In genomic region chr11:32745466-32745865, GRCm38 (mm10) we compare ENCODE assay signal across 23 mouse cellular contexts.
"Had no signal": no experiment of that assay in that cellular context is flagged by ENCODE, and none has a peak within 500 bp of the region (broad histone marks: within the 10 kb centered on the region; RNA-seq: fewer than 3 reads in every experiment).

No protein-coding gene starts in this region.

- H3K27ac ChIP-seq: heart, embryonic 13.5 days; heart, embryonic 15.5 days; hindbrain, embryonic 13.5 days; hindbrain, embryonic 15.5 days; hindbrain, postnatal 0 days; kidney, embryonic 15.5 days; kidney, postnatal 0 days; limb, embryonic 13.5 days; limb, embryonic 15.5 days; liver, embryonic 13.5 days; liver, embryonic 15.5 days had no signal

- H3K4me2 ChIP-seq: heart, embryonic 13.5 days; heart, embryonic 15.5 days; hindbrain, embryonic 13.5 days; hindbrain, embryonic 15.5 days; kidney, embryonic 15.5 days; limb, embryonic 13.5 days; limb, embryonic 15.5 days; liver, embryonic 13.5 days; liver, embryonic 15.5 days had no signal

- H3K4me1 ChIP-seq: heart, embryonic 15.5 days; hindbrain, embryonic 13.5 days; hindbrain, embryonic 15.5 days; kidney, embryonic 15.5 days; limb, embryonic 15.5 days had no signal

- H3K9me3 ChIP-seq: heart, embryonic 15.5 days; hindbrain, embryonic 13.5 days; hindbrain, embryonic 15.5 days; kidney, embryonic 15.5 days; limb, embryonic 13.5 days; limb, embryonic 15.5 days; liver, embryonic 13.5 days; liver, embryonic 15.5 days had no signal

- ATAC-seq: hindbrain, postnatal 0 days had no signal

- H3K4me3 ChIP-seq: heart, embryonic 13.5 days; heart, embryonic 15.5 days; hindbrain, embryonic 13.5 days; hindbrain, embryonic 15.5 days; kidney, embryonic 15.5 days; limb, embryonic 13.5 days; limb, embryonic 15.5 days; liver, embryonic 13.5 days; liver, embryonic 15.5 days had no signal

- H3K9ac ChIP-seq: heart, embryonic 13.5 days; heart, embryonic 15.5 days; hindbrain, embryonic 13.5 days; hindbrain, embryonic 15.5 days; kidney, embryonic 15.5 days; limb, embryonic 13.5 days; limb, embryonic 15.5 days; liver, embryonic 13.5 days; liver, embryonic 15.5 days had no signal

- H3K27me3 ChIP-seq: heart, embryonic 13.5 days; heart, embryonic 15.5 days; hindbrain, embryonic 13.5 days; hindbrain, embryonic 15.5 days; kidney, embryonic 15.5 days; limb, embryonic 13.5 days; limb, embryonic 15.5 days; liver, embryonic 13.5 days; liver, embryonic 15.5 days had no signal

- DNase-seq: gastrocnemius, postnatal 14 days; gastrocnemius, postnatal 36 days; heart, adult 18-20 months; heart, postnatal 36 days; kidney, adult 11 months; kidney, adult 2 months; kidney, adult 9 months; kidney, postnatal 14 days; kidney, postnatal 36 days; layer of hippocampus, adult 9-11 months; layer of hippocampus, postnatal 36 days; left cerebral cortex, postnatal 4 days had no signal
